Mouse (Mus musculus) MEL (cell line): ENCODE measurements at regions not wholly inside any gene's neighbourhood (a gene's known extent, or its start where the extent isn't known, plus 50 kb on each side); places are given as distances from the start of the nearest gene placed in this dataset.

Source experiments
- CTCF ChIP-seq, 3 experiments: IDR thresholded peaks in 2 of 3; conservative IDR thresholded peaks in 1 of 3; 2 replicates each; pipeline ENCODE4 v1.5.1; 2011 to 2012; ENCODE audit warnings: low read length in 3 of 3, low read depth in 2 of 3, mild to moderate bottlenecking in 2 of 3, improper control_type of control experiment in 1 of 3, inconsistent platforms in 1 of 3, mixed read lengths in 1 of 3, moderate library complexity in 1 of 3; ENCODE audit not compliant: control insufficient read depth in 1 of 3, insufficient read depth in 1 of 3, poor library complexity in 1 of 3, severe bottlenecking in 1 of 3
- ELF1 ChIP-seq: IDR thresholded peaks from 2 replicates; pipeline ENCODE4 v1.6.1; 2014; ENCODE audit warnings: low read depth, mild to moderate bottlenecking, inconsistent platforms, low read length, improper control_type of control experiment, moderate library complexity
- POLR2A ChIP-seq, 2 experiments: IDR thresholded peaks; 2 replicates each; pipeline ENCODE4 v1.6.1; 2011 to 2012; ENCODE audit warnings: low read length in 2 of 2, mild to moderate bottlenecking in 2 of 2, control low read depth in 1 of 2, improper control_type of control experiment in 1 of 2, low read depth in 1 of 2, moderate library complexity in 1 of 2; ENCODE audit not compliant: control insufficient read depth in 1 of 2, insufficient read depth in 1 of 2, poor library complexity in 1 of 2
- TAL1 ChIP-seq: IDR thresholded peaks from 2 replicates; pipeline ENCODE4 v1.6.1; 2012; ENCODE audit warnings: mild to moderate bottlenecking, inconsistent platforms, low read length, moderate library complexity, mixed read lengths

DNA sequence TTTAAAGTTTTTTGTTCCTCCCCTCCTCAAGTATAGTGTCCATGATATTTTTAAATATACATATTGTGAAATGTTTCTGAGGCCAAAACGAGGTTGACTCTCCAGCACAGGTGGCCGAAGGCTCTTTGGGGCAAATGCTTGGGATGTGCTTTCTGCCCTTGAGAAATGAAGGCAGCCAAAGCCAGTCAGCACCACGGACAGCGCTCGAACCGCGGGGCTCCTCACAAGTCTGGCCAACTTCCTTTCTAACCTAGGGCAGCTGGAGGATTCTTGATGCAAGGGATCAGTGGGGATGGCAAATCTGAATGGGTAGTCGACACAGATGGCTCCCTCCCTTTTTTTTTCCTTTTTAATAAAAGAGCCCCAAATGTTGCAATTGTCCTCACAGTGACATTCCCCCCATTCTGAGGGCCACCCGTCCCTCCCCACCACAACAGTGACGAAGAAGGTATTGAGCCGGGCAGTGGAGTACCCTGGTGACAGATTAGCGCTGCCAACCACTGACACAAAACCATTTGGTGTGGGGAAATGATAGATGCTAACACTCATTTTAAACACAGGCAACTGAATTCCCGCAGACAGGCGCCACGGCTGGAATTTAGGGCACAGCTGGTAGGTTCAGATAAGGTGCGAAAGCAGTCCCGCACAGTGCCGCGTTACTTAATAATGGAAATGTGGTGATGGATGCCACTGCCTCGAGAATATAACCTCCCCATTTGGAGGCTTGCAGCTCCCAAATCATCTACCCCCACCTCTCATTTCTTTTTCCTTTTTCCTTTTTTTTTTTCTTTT is 73.4 kb upstream of the Ctnnbl1 start:
- TF ChIP-seq CTCF (IDR thresholded peaks at IDR 0.05 in 2 of 3, conservative IDR thresholded peaks at IDR 0.05 in 1 of 3; ENCODE audit: control insufficient read depth in 1 of 3, insufficient read depth in 1 of 3, low read depth in 2 of 3, low read length in 3 of 3, poor library complexity in 1 of 3, severe bottlenecking in 1 of 3) (no peak), ELF1 (no peak), POLR2A (IDR thresholded peaks at IDR 0.05; ENCODE audit: control insufficient read depth in 1 of 2, insufficient read depth in 1 of 2, low read depth in 1 of 2, low read length in 2 of 2, poor library complexity in 1 of 2) (no peak), TAL1 (no peak)
